Mouse (Mus musculus) gastrocnemius, postnatal 14 days (tissue): ENCODE measurements around the gene Eif2b2. TPM values are rescaled to one million over a fixed set of nuclear protein-coding genes. Genes with fewer than 3 reads are reported as not detected.

ENCODE experiments used
- microRNA-seq, 2 experiments: library from miRNA; unstranded; fragments of <30 nt; microRNA quantifications; one replicate each; pipeline ENCODE4 v1.2.0; 2021
- total RNA-seq, 2 experiments: library from RNA; stranded (reverse); gene quantifications; 2 replicates each; pipeline ENCODE4 v1.2.3; 2021

Gene Eif2b2
- total RNA-seq, 2 experiments from 2014 or later: 75.6 to 77.1 TPM

Small RNA genes within 50 kb of the gene (microRNA-seq; reads per million reads assigned to microRNA genes)
- gene Mir6938: 0 to 0.32 reads per million in 2 experiments

Other genes with a start within 250 kb of the Eif2b2 start
- 10 to 100 TPM; 25.2 to 25.3 TPM for gene Fcf1, start 248.6 kb upstream of the Eif2b2 start, total RNA-seq
- 10 to 100 TPM; 15.7 to 17.4 TPM for gene Arel1, start 248.6 kb upstream of the Eif2b2 start, total RNA-seq
- 10 to 100 TPM; 15.4 to 17.5 TPM for gene Ylpm1, start 223.2 kb upstream of the Eif2b2 start, total RNA-seq
- gene Prox2, start 108.7 kb upstream of the Eif2b2 start, total RNA-seq: 1 to 10 TPM; 2.1 to 2.2 TPM
- 100 to 1,000 TPM; 291 to 372 TPM for gene Dlst, start 108.6 kb upstream of the Eif2b2 start, total RNA-seq
- under 1 TPM; 0.51 to 0.89 TPM for gene Rps6kl1, start 68.2 kb upstream of the Eif2b2 start, total RNA-seq
- 1 to 10 TPM; 2.2 to 2.3 TPM for gene Pgf, start 41.7 kb upstream of the Eif2b2 start, total RNA-seq
- 1 to 10 TPM; 6.6 to 8.6 TPM for gene Mlh3, start 51.1 kb downstream of the Eif2b2 start, total RNA-seq
- 10 to 100 TPM; 26.2 to 27.3 TPM for gene Acyp1, start 69.0 kb downstream of the Eif2b2 start, total RNA-seq
- gene Zc2hc1c, start 69.1 kb downstream of the Eif2b2 start, total RNA-seq: under 1 TPM; 0.59 to 0.89 TPM
- 10 to 100 TPM; 47.7 to 51.9 TPM for gene Nek9, start 119.9 kb downstream of the Eif2b2 start, total RNA-seq
- 100 to 1,000 TPM; 130 to 135 TPM for gene Tmed10, start 155.4 kb downstream of the Eif2b2 start, total RNA-seq